Mouse (Mus musculus) liver, embryonic 11.5 days (tissue): ENCODE data around the gene Sowahb. TPM values are rescaled to one million over a fixed set of nuclear protein-coding genes. Genes with fewer than 3 reads are reported as not detected.

ENCODE experiments used
- ATAC-seq: fragments of 200-750 bp; cut with Nextera tagmentation; replicated peaks from 2 replicates; pipeline ENCODE4 v1.8.0; 2017; ENCODE audit warnings: moderate number of reproducible peaks, mild to moderate bottlenecking, moderate TSS enrichment, moderate library complexity; ENCODE audit not compliant: low FRiP score
- DNase-seq: peaks from one replicate; pipeline ENCODE4 v3.0.0-alpha.2; 2017; ENCODE audit warnings: low spot score
- H3K27ac ChIP-seq: fragments of 300-500 bp; sonication (generic); 2 replicates; pipeline ENCODE4 v1.5.1; 2014; ENCODE audit warnings: mild to moderate bottlenecking, low read depth, low read length, control low read depth
- H3K27me3 ChIP-seq: fragments of 300-500 bp; sonication (generic); replicated peaks from 2 replicates; pipeline ENCODE4 v1.6.1; 2014; ENCODE audit warnings: low read length, mixed read lengths; ENCODE audit not compliant: control insufficient read depth, insufficient read depth
- H3K36me3 ChIP-seq: fragments of 300-500 bp; sonication (generic); 2 replicates; pipeline ENCODE4 v1.6.1; 2014; ENCODE audit warnings: mild to moderate bottlenecking, low read length, moderate library complexity, mixed read lengths; ENCODE audit not compliant: control insufficient read depth, insufficient read depth
- H3K4me1 ChIP-seq: fragments of 300-500 bp; sonication (generic); replicated peaks from 2 replicates; pipeline ENCODE4 v1.6.1; 2014; ENCODE audit warnings: low read length, mixed read lengths; ENCODE audit not compliant: control insufficient read depth, insufficient read depth
- H3K4me2 ChIP-seq: fragments of 300-500 bp; sonication (generic); 2 replicates; pipeline ENCODE4 v1.6.1; 2014; ENCODE audit warnings: mild to moderate bottlenecking, control low read depth, moderate library complexity
- H3K4me3 ChIP-seq: fragments of 300-500 bp; sonication (generic); 2 replicates; pipeline ENCODE4 v1.5.1; 2014; ENCODE audit warnings: low read depth, low read length, control low read depth
- H3K9ac ChIP-seq: fragments of 300-500 bp; sonication (generic); 2 replicates; pipeline ENCODE4 v1.6.1; 2014; ENCODE audit warnings: low read depth, low read length, control low read depth
- H3K9me3 ChIP-seq: fragments of 300-500 bp; sonication (generic); 2 replicates; pipeline ENCODE4 v1.6.1; 2016; ENCODE audit warnings: low read length, inconsistent platforms, mixed read lengths; ENCODE audit not compliant: control insufficient read depth
- WGBS: fragments of 180-500 bp; shearing (Covaris S2); extraction: QIAGEN DNeasy Blood & Tissue Kit; methylation state at CpG from one replicate; pipeline ENCODE4 v1.1.7; 2014; 5-methylcytosine and 5-hydroxymethylcytosine counted together
- polyA plus RNA-seq: library from polyadenylated mRNA; unstranded; fragments of >200 nt; fragmentation: Nextera tagmentation; extraction: Ambion mirVana; gene quantifications from 2 replicates; pipeline ENCODE4 v1.2.1, GENCODE M21; 2014

Sowahb gene
- polyA plus RNA-seq, 1 experiment from 2014 or later = 0.51 TPM

DNA sequence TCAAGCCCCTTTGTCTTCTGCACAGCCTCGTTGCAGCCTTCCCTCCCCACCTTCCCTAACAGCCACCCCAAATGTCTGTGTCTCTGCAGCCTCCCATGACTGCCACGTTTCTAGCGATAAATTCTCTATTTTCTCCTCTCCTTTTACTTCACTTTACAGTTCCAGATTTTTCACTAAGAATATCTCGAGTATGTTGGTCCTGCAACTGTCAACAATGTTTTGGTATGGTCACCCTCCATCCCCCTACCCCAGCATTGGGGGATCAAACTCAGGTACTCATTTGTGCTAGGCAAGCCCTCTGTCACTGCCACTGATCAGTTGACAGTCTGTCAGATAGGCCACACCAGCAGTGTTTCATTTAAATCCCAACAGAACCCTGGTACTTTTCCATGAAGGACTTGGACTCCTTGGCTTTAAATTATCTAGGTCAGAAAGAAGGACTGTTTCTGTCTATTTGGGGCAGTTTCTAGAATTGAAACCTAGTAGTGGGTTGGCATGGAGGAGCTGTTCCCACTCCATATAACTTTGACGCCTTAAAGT is 1.6 kb upstream of the Sowahb start:
- WGBS = 23% methylated on average over 5 of the region's 5 CpGs
- peaks cover 53% of the 10 kb centered on the region for H3K27me3 ChIP-seq
- H3K4me2 ChIP-seq = no peak overlapping the region
- H3K4me3 ChIP-seq = no peak overlapping the region
- H3K36me3 ChIP-seq = no peaks in the 10 kb centered on the region
- H3K9ac ChIP-seq = no peak overlapping the region
- ATAC-seq (no peak), DNase-seq (no peak)
- peaks cover 8% of the 10 kb centered on the region; the same call in 1 of the 2 replicates for H3K4me1 ChIP-seq
- no peaks in the 10 kb centered on the region for H3K9me3 ChIP-seq
- H3K27ac ChIP-seq = no peak overlapping the region

GRCm38 (mm10) chr5:93045371-93045714 is 521 bp upstream of the Sowahb start:
- Histone ChIP-seq H3K27ac (no peak overlapping the region), H3K9ac (no peak overlapping the region)
- ATAC-seq = peak; percentile 14; the same call in 1 of the 2 replicates

GRCm38 (mm10) chr5:93043688-93044583 is 886 bp downstream of the Sowahb start:
- Histone ChIP-seq H3K4me1 (peaks cover 11% of the 10 kb centered on the region), H3K9ac (no peak overlapping the region), H3K36me3 (no peaks in the 10 kb centered on the region), H3K9me3 (no peaks in the 10 kb centered on the region), H3K27ac (no peak overlapping the region), H3K4me2 (peak overlapping the region; percentile 75), H3K4me3 (peak overlapping the region; percentile 49), H3K27me3 (peaks cover 53% of the 10 kb centered on the region)
- no peak for DNase-seq
- WGBS = 5% methylated on average over 68 of the region's 69 CpGs
- ATAC-seq = 0 out of 2 replicates have a peak, but pooled peaks have one; percentile 10

More at GRCm38 (mm10) chr5:93045371-93045714, 521 bp upstream of the Sowahb start:
- 3% methylated on average over 19 of the region's 19 CpGs for WGBS
- Histone ChIP-seq H3K4me3 (peak overlapping the region; percentile 49), H3K4me2 (peak overlapping the region; percentile 75), H3K36me3 (no peaks in the 10 kb centered on the region), H3K27me3 (peaks cover 53% of the 10 kb centered on the region), H3K4me1 (peaks cover 8% of the 10 kb centered on the region; the same call in 1 of the 2 replicates), H3K9me3 (no peaks in the 10 kb centered on the region)
- DNase-seq = no peak

DNA sequence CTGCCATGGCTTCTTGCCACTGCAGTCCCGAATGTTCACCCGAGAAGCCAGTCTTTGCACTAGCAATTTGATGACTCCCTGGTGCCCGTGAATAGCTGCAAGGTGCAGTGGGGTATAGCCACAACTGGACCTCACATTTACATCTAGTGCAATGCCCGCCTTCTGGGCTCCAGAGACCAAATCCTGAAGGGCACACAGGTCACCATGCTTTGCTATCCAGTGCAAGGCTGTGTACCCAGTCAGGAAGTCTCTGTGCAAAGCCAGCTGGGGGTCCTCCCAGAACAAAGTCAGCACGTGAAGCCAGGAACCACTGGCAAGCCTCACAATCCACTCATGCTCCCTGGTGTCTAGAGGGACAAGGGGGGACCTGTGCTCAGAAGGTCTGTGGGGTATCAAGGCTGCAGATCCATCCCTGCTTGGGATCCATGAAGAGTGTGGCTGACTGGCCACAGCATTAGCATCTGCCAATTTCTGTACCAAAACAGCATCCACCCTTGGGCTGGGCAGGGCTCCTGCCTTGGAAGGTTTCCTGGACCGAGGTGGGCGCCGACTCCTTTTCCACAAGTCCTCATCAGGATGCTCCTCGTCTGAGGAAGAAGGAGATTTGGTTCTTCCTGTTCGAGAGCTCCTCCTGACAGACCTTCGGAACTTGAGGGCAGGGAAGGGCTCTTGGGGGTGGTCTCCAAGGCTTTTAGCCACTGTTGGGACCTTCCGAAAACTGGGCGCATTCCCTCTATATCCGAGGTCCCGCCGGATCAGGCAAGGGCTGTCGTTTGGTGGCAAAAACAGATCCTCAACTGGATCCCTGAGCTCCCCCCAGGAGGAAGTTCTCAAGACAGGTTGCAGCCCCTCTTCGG is 1.8 kb downstream of the Sowahb start:
- Histone ChIP-seq H3K4me1 (peaks cover 11% of the 10 kb centered on the region), H3K4me2 (peak overlapping the region; percentile 75), H3K9me3 (no peaks in the 10 kb centered on the region), H3K36me3 (no peaks in the 10 kb centered on the region), H3K27ac (no peak overlapping the region), H3K9ac (no peak overlapping the region), H3K4me3 (no peak overlapping the region), H3K27me3 (peaks cover 53% of the 10 kb centered on the region)
- no peak for DNase-seq
- WGBS = 37% methylated on average over 18 of the region's 18 CpGs
- ATAC-seq = no peak

GRCm38 (mm10) chr5:93042031-93042430 is 2.8 kb downstream of the Sowahb start:
- ATAC-seq (no peak), DNase-seq (no peak)
- Histone ChIP-seq H3K9ac (no peak overlapping the region), H3K9me3 (no peaks in the 10 kb centered on the region), H3K27me3 (peaks cover 53% of the 10 kb centered on the region), H3K4me2 (no peak overlapping the region), H3K36me3 (no peaks in the 10 kb centered on the region), H3K4me1 (peaks cover 11% of the 10 kb centered on the region), H3K4me3 (no peak overlapping the region), H3K27ac (no peak overlapping the region)
- WGBS = 63% methylated on average over 4 of the region's 4 CpGs

DNA sequence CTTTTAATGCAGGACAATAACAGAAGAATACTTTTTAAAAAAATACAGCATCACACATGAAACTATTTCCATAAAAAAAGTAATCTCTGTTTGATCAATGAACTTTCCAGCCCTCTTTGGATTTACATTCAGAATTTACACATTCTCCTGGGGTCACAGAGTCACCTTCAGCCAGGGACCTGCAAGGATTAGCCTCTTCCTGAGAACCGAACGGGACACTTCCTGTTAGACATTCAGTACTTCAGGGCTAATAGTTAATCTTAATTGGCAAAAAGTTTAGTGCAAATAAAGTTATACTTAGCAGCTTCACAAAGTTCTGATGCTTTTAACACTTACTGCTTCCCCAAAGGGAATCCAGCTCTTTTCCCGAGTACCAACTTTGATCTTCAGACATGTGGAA is 3.5 kb downstream of the Sowahb start:
- H3K27me3 ChIP-seq = peaks cover 46% of the 10 kb centered on the region
- no peak for ATAC-seq
- H3K4me2 ChIP-seq = no peak overlapping the region
- WGBS = 31% methylated on average over 3 of the region's 3 CpGs
- DNase-seq = no peak
- no peak overlapping the region for H3K27ac ChIP-seq
- no peak overlapping the region for H3K9ac ChIP-seq
- H3K9me3 ChIP-seq = no peaks in the 10 kb centered on the region
- peaks cover 11% of the 10 kb centered on the region for H3K4me1 ChIP-seq
- H3K36me3 ChIP-seq = no peaks in the 10 kb centered on the region
- H3K4me3 ChIP-seq = no peak overlapping the region

DNA sequence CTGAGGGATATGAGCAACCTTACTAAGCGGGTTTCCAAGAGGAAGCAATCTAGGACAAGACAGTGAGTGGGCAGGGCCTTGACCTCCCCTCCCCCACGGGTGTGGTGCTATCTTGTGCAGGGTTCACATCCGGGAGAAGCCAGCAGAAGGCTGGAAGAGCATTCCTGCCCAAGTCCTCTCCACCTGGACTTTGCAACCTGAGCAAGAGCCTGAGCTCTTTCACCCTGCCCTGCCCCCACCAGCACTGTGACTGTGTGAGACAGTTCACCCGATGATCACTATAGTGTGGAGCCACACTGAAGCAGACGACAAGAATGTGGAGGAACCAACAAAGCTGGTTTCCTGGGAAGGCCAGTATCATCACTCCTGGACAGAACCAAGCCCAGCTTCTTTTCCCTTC is 4.7 kb downstream of the Sowahb start:
- H3K9me3 ChIP-seq = no peaks in the 10 kb centered on the region
- peaks cover 34% of the 10 kb centered on the region for H3K27me3 ChIP-seq
- ATAC-seq (no peak), DNase-seq (no peak)
- no peak overlapping the region for H3K9ac ChIP-seq
- no peak overlapping the region for H3K4me3 ChIP-seq
- H3K36me3 ChIP-seq = no peaks in the 10 kb centered on the region
- H3K27ac ChIP-seq = no peak overlapping the region
- no peak overlapping the region for H3K4me2 ChIP-seq
- WGBS = 33% methylated on average over 5 of the region's 5 CpGs
- peaks cover 11% of the 10 kb centered on the region for H3K4me1 ChIP-seq

DNA sequence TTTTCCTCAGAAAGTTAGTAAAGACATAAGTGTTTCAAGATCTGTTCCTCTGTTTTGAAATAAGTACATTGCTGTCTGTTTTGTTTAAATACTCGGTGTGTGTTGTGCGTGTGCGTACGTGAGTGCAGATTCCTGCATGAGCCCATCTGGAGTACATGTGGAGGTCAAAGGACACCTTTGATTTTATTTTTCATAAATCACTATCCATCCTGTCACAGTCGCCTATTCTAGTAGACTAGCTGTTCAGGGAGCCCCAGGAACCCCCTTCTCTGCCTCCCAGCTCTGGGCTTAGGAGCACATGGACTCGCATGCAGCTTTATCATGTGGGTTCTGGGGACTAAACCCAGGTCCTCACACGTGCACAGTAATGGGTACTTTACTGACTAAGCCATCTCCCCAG is 8.6 kb downstream of the Sowahb start:
- no peaks in the 10 kb centered on the region for H3K36me3 ChIP-seq
- H3K27me3 ChIP-seq = no peaks in the 10 kb centered on the region
- no peaks in the 10 kb centered on the region for H3K9me3 ChIP-seq
- no peak overlapping the region for H3K27ac ChIP-seq
- H3K4me1 ChIP-seq = peaks cover 3% of the 10 kb centered on the region; the same call in 1 of the 2 replicates
- H3K4me2 ChIP-seq = no peak overlapping the region
- H3K4me3 ChIP-seq = no peak overlapping the region
- no peak for ATAC-seq
- no peak overlapping the region for H3K9ac ChIP-seq
- WGBS = 70% methylated on average over 7 of the region's 7 CpGs
- no peak for DNase-seq
